11 mouse cellular contexts compared by ENCODE assay signal in genomic region chr2:30642810-30643209, GRCm38 (mm10). TPM values are rescaled to one million over a fixed set of nuclear protein-coding genes. Genes with fewer than 3 reads are reported as not detected.
DNase-seq lines count a peak whose midpoint lies in the region; ATAC-seq lines count a peak whose summit lies in the region.
"Had no signal": no experiment of that assay in that cellular context is flagged by ENCODE, and none has a peak within 500 bp of the region (broad histone marks: within the 10 kb centered on the region; RNA-seq: fewer than 3 reads in every experiment).

No protein-coding gene starts in this region.

- no peaks in the 10 kb centered on the region for H3K27me3 ChIP-seq in forebrain, embryonic 12.5 days
- no peaks in the 10 kb centered on the region for H3K27me3 ChIP-seq in forebrain, embryonic 11.5 days (ENCODE audit: control insufficient read depth, insufficient read depth, low read length)
- H3K27me3 ChIP-seq in midbrain, embryonic 13.5 days: no peaks in the 10 kb centered on the region
- no peaks in the 10 kb centered on the region for H3K27me3 ChIP-seq in midbrain, embryonic 15.5 days (replicated peaks)
- H3K27me3 ChIP-seq in hindbrain, embryonic 16.5 days (replicated peaks; ENCODE audit: control insufficient read depth, insufficient read depth, low read length): no peaks in the 10 kb centered on the region
- H3K27me3 ChIP-seq in stomach, embryonic 14.5 days (ENCODE audit: control insufficient read depth, insufficient read depth, low read length): no peaks in the 10 kb centered on the region
- H3K27me3 ChIP-seq in kidney, embryonic 16.5 days (ENCODE audit: insufficient read depth, low read length): no peaks in the 10 kb centered on the region

- H3K4me3 ChIP-seq in forebrain, embryonic 12.5 days (replicated peaks): no peak overlapping the region
- no peak overlapping the region for H3K4me3 ChIP-seq in forebrain, embryonic 11.5 days (ENCODE audit: low read depth, low read length)
- no peak overlapping the region for H3K4me3 ChIP-seq in midbrain, embryonic 13.5 days (replicated peaks)
- H3K4me3 ChIP-seq in midbrain, embryonic 15.5 days: no peak overlapping the region
- H3K4me3 ChIP-seq in hindbrain, embryonic 16.5 days (ENCODE audit: low read length): no peak overlapping the region
- no peak overlapping the region for H3K4me3 ChIP-seq in stomach, embryonic 14.5 days (ENCODE audit: low read depth, low read length)
- H3K4me3 ChIP-seq in kidney, embryonic 16.5 days (ENCODE audit: low read length): no peak overlapping the region
- H3K4me3 ChIP-seq: liver, embryonic 15.5 days had no signal

- H3K9me3 ChIP-seq in forebrain, embryonic 12.5 days: no peaks in the 10 kb centered on the region
- no peaks in the 10 kb centered on the region for H3K9me3 ChIP-seq in forebrain, embryonic 11.5 days (ENCODE audit: control insufficient read depth, low read length)
- H3K9me3 ChIP-seq in midbrain, embryonic 13.5 days: no peaks in the 10 kb centered on the region
- no peaks in the 10 kb centered on the region for H3K9me3 ChIP-seq in midbrain, embryonic 15.5 days
- no peaks in the 10 kb centered on the region for H3K9me3 ChIP-seq in hindbrain, embryonic 16.5 days (ENCODE audit: control insufficient read depth, low read length)
- H3K9me3 ChIP-seq in stomach, embryonic 14.5 days (ENCODE audit: control insufficient read depth, low read depth, low read length): no peaks in the 10 kb centered on the region
- H3K9me3 ChIP-seq in kidney, embryonic 16.5 days (ENCODE audit: low read length): no peaks in the 10 kb centered on the region
- H3K9me3 ChIP-seq: liver, embryonic 15.5 days had no signal

- no peaks in the 10 kb centered on the region for H3K36me3 ChIP-seq in forebrain, embryonic 12.5 days (replicated peaks)
- H3K36me3 ChIP-seq in forebrain, embryonic 11.5 days (ENCODE audit: control insufficient read depth, insufficient read depth, low read length): no peaks in the 10 kb centered on the region
- H3K36me3 ChIP-seq in midbrain, embryonic 13.5 days: no peaks in the 10 kb centered on the region
- no peaks in the 10 kb centered on the region for H3K36me3 ChIP-seq in midbrain, embryonic 15.5 days (replicated peaks)
- H3K36me3 ChIP-seq in hindbrain, embryonic 16.5 days (ENCODE audit: control insufficient read depth, insufficient read depth, low read length): no peaks in the 10 kb centered on the region
- H3K36me3 ChIP-seq in stomach, embryonic 14.5 days (ENCODE audit: control insufficient read depth, insufficient read depth, low read length): no peaks in the 10 kb centered on the region
- H3K36me3 ChIP-seq in kidney, embryonic 16.5 days (ENCODE audit: insufficient read depth, low read length): no peaks in the 10 kb centered on the region
- H3K36me3 ChIP-seq: liver, embryonic 15.5 days had no signal

- 50% methylated on average over 5 of the region's 5 CpGs for WGBS in forebrain, embryonic 12.5 days
- WGBS in forebrain, embryonic 11.5 days: 48% methylated on average over 5 of the region's 5 CpGs
- 51% methylated on average over 5 of the region's 5 CpGs for WGBS in midbrain, embryonic 13.5 days
- WGBS in midbrain, embryonic 15.5 days: 40% methylated on average over 5 of the region's 5 CpGs
- 30% methylated on average over 5 of the region's 5 CpGs for WGBS in hindbrain, embryonic 16.5 days
- WGBS in stomach, embryonic 14.5 days: 7% methylated on average over 5 of the region's 5 CpGs
- WGBS in kidney, embryonic 16.5 days: 9% methylated on average over 5 of the region's 5 CpGs

- DNase-seq in forebrain, embryonic 11.5 days (ENCODE audit: low spot score): no peak
- DNase-seq in testis, postnatal 14 days (ENCODE audit: low spot score): no peak
- DNase-seq: cerebellum, adult 9-10 months; thymus, postnatal 14 days had no signal

- no peak for ATAC-seq in forebrain, embryonic 12.5 days (ENCODE audit: low FRiP score)
- no peak for ATAC-seq in forebrain, embryonic 11.5 days (replicated peaks; ENCODE audit: low FRiP score)
- no peak for ATAC-seq in midbrain, embryonic 13.5 days
- ATAC-seq in midbrain, embryonic 15.5 days (replicated peaks): no peak
- ATAC-seq in hindbrain, embryonic 16.5 days: no peak
- ATAC-seq in stomach, embryonic 14.5 days (ENCODE audit: insufficient number of reproducible peaks, insufficient read depth, low FRiP score, low read depth): no peak; the same call in 1 of the 2 replicates
- ATAC-seq in kidney, embryonic 16.5 days (ENCODE audit: low FRiP score, low TSS enrichment): no peak

- peaks cover 69% of the 10 kb centered on the region for H3K4me1 ChIP-seq in forebrain, embryonic 12.5 days
- H3K4me1 ChIP-seq in forebrain, embryonic 11.5 days (replicated peaks; ENCODE audit: control insufficient read depth, insufficient read depth, low read length): peaks cover 17% of the 10 kb centered on the region
- H3K4me1 ChIP-seq in midbrain, embryonic 13.5 days (replicated peaks): peaks cover 64% of the 10 kb centered on the region
- H3K4me1 ChIP-seq in midbrain, embryonic 15.5 days: peaks cover 42% of the 10 kb centered on the region
- H3K4me1 ChIP-seq in hindbrain, embryonic 16.5 days (ENCODE audit: control insufficient read depth, insufficient read depth, low read depth, low read length): peaks cover 29% of the 10 kb centered on the region
- peaks cover 45% of the 10 kb centered on the region for H3K4me1 ChIP-seq in stomach, embryonic 14.5 days (ENCODE audit: control insufficient read depth, insufficient read depth, low read length)
- H3K4me1 ChIP-seq in kidney, embryonic 16.5 days (ENCODE audit: insufficient read depth, low read length): peaks cover 43% of the 10 kb centered on the region

- H3K4me2 ChIP-seq in forebrain, embryonic 12.5 days: no peak overlapping the region
- H3K4me2 ChIP-seq in forebrain, embryonic 11.5 days (ENCODE audit: low read depth, low read length, severe bottlenecking): no peak overlapping the region
- no peak overlapping the region for H3K4me2 ChIP-seq in midbrain, embryonic 13.5 days (replicated peaks)
- no peak overlapping the region for H3K4me2 ChIP-seq in midbrain, embryonic 15.5 days
- no peak overlapping the region for H3K4me2 ChIP-seq in hindbrain, embryonic 16.5 days (ENCODE audit: low read length)
- H3K4me2 ChIP-seq in stomach, embryonic 14.5 days (replicated peaks; ENCODE audit: low read depth, low read length): no peak overlapping the region
- H3K4me2 ChIP-seq in kidney, embryonic 16.5 days (replicated peaks; ENCODE audit: low read depth, low read length): no peak overlapping the region
- H3K4me2 ChIP-seq: liver, embryonic 15.5 days had no signal

- 0 out of 2 replicates have a peak overlapping the region, but pooled peaks have one; percentile 21 for H3K9ac ChIP-seq in forebrain, embryonic 12.5 days
- no peak overlapping the region for H3K9ac ChIP-seq in forebrain, embryonic 11.5 days (ENCODE audit: low read length)
- 0 out of 2 replicates have a peak overlapping the region, but pooled peaks have one; percentile 39 for H3K9ac ChIP-seq in midbrain, embryonic 13.5 days (replicated peaks)
- H3K9ac ChIP-seq in midbrain, embryonic 15.5 days: no peak overlapping the region
- peak overlapping the region; percentile 40 for H3K9ac ChIP-seq in hindbrain, embryonic 16.5 days (ENCODE audit: low read depth, low read length)
- H3K9ac ChIP-seq in stomach, embryonic 14.5 days (replicated peaks; ENCODE audit: low read depth, low read length): no peak overlapping the region
- H3K9ac ChIP-seq in kidney, embryonic 16.5 days (replicated peaks; ENCODE audit: low read length): no peak overlapping the region
- H3K9ac ChIP-seq: liver, embryonic 15.5 days had no signal

- peak overlapping the region; percentile 61; the same call in 1 of the 2 replicates for H3K27ac ChIP-seq in forebrain, embryonic 12.5 days
- H3K27ac ChIP-seq in forebrain, embryonic 11.5 days (ENCODE audit: low read depth, low read length): no peak overlapping the region
- peak overlapping the region; percentile 67 for H3K27ac ChIP-seq in midbrain, embryonic 13.5 days
- no peak overlapping the region; the same call in 1 of the 2 replicates for H3K27ac ChIP-seq in midbrain, embryonic 15.5 days
- 0 out of 2 replicates have a peak overlapping the region, but pooled peaks have one; percentile 56 for H3K27ac ChIP-seq in hindbrain, embryonic 16.5 days (ENCODE audit: low read depth, low read length)
- peak overlapping the region; percentile 33; the same call in 1 of the 2 replicates for H3K27ac ChIP-seq in stomach, embryonic 14.5 days (ENCODE audit: low read length)
- H3K27ac ChIP-seq in kidney, embryonic 16.5 days (ENCODE audit: low read length): no peak overlapping the region
- H3K27ac ChIP-seq: liver, embryonic 15.5 days had no signal

RNA-seq across cellular contexts. Expression of gene Cstad, which starts 48.0 kb away (rescaled TPM):
- polyA plus RNA-seq in forebrain, embryonic 12.5 days (2016; fragmentation: Nextera tagmentation; extraction: Ambion mirVana): 0.47 and 0.67 TPM in 2 replicates
- 0.57 and 0.71 TPM in 2 replicates for polyA plus RNA-seq in forebrain, embryonic 11.5 days (2014; fragmentation: Nextera tagmentation; extraction: Ambion mirVana)
- polyA plus RNA-seq in midbrain, embryonic 13.5 days (2015; fragmentation: Nextera tagmentation; extraction: Ambion mirVana): 0.27 and 0.43 TPM in 2 replicates
- 0.51 and 0.63 TPM in 2 replicates for polyA plus RNA-seq in midbrain, embryonic 15.5 days (2015; fragmentation: Nextera tagmentation; extraction: Ambion mirVana)
- polyA plus RNA-seq in hindbrain, embryonic 16.5 days (2015; fragmentation: Nextera tagmentation; extraction: Ambion mirVana): 0.19 and 0.99 TPM in 2 replicates
- polyA plus RNA-seq in stomach, embryonic 14.5 days (2014; fragmentation: Nextera tagmentation; extraction: Ambion mirVana): 1.2 and 2.1 TPM in 2 replicates
- 1.5 and 2.5 TPM in 2 replicates for polyA plus RNA-seq in kidney, embryonic 16.5 days (2015; fragmentation: Nextera tagmentation; extraction: Ambion mirVana)
- polyA plus RNA-seq: liver, embryonic 15.5 days had no signal

Comparison
In these comparisons a context has a peak if more than half of its experiments do, and no peak if none do; other contexts are left out.
1. H3K27ac ChIP-seq: peak in forebrain, embryonic 12.5 days (single experiment), midbrain, embryonic 13.5 days (single experiment), hindbrain, embryonic 16.5 days (single experiment) and stomach, embryonic 14.5 days (single experiment); none in forebrain, embryonic 11.5 days (single experiment), midbrain, embryonic 15.5 days (single experiment) and kidney, embryonic 16.5 days (single experiment).
2. H3K9ac ChIP-seq: peak in forebrain, embryonic 12.5 days (single experiment), midbrain, embryonic 13.5 days (single experiment) and hindbrain, embryonic 16.5 days (single experiment); none in forebrain, embryonic 11.5 days (single experiment), midbrain, embryonic 15.5 days (single experiment), stomach, embryonic 14.5 days (single experiment) and kidney, embryonic 16.5 days (single experiment).